Mouse (Mus musculus) heart, postnatal 25 days (tissue): ENCODE measurements around the gene Ush2a. TPM values are rescaled to one million over a fixed set of nuclear protein-coding genes. Genes with fewer than 3 reads are reported as not detected.
A peak's percentile ranks its signal among the peaks of the same experiment; 100 is the strongest.

ENCODE experiments used
- DNase-seq: peaks from one replicate; pipeline ENCODE4 v3.0.0; 2022; ENCODE audit warnings: low spot score
- intact Hi-C: fragments of 180-260 bp; cut with DNase I; formaldehyde crosslinking; loops from one replicate; pipeline ENCODE4 v1.15.1; 2025
- total RNA-seq, 2 experiments: library from RNA; stranded (reverse); gene quantifications; 2 replicates each; pipeline ENCODE4 v1.2.3; 2021

The Ush2a gene
- total RNA-seq, 2 experiments from 2014 or later, result 0.08 TPM

DNA sequence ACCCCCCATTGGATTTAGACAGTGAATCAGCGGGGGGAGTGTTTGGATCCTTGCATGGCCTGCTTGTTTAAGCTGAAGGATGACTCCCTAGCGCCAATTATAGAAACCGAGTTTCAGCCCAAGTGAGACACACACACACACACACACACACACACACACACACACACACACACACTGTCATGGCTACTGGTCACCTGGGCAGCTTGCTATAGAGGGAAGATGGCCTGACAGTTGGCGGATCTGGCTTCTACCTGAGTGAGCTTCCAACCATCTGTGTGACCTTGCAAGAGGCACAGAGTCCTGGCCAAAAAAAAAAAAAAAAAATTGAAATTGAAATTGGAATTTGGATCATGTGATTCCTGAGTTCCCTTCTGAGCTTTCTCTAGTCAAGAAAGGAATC, 690.7 kb downstream of the Ush2a start:
- intact Hi-C loops, result no loop called here
- DNase-seq, result no peak

DNA sequence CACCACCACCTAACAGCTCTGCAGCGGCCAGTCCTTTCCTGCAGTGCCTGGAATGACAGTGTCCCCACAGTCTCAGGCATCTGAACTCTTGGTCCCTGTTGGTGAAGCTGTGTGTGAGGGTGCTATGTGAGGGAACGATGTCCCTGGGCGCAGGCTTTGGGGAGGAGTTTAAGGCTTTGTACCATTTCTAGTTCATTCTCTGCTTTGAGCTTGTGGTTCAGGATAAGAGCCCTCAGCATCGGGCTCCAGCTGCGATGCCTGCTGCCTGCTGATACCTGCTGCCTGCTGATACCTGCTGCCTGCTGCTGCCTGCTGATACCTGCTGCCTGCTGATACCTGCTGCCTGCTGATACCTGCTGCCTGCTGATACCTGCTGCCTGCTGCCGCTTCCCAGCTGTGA, 711.3 kb downstream of the Ush2a start:
- no peak for DNase-seq
- intact Hi-C loops, result no loop called here

- intact Hi-C loops, result no loop called here
Measured at GRCm38 (mm10) chr1:188973926-188974325, 712.1 kb downstream of the Ush2a start.

GRCm38 (mm10) chr1:188980050-188980449, 718.2 kb downstream of the Ush2a start:
- intact Hi-C loops, result no loop called here
- DNase-seq, result no peak

More at GRCm38 (mm10) chr1:188973926-188974325, 712.1 kb downstream of the Ush2a start:
- DNase-seq, result no peak

DNA sequence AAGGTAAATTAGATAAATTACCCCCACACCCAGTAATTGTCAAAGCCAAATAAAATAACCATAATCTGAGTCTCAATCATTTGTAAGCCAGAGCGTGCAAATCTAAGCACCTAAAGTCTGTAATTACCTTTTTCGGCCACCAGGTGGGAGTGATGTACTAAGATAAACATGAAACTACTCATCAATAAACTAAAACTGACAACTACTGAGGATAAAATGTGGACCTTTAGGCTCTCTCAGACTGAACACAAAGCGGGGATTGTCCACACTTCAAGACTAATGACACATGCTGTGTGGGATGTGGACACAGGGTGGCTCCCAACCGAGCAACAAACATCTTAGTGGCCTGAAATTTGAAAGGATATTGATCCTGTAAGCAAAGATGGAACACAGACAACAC, 731.4 kb downstream of the Ush2a start:
- no peak for DNase-seq
- intact Hi-C loops, result no loop called here

- DNase-seq, result no peak
- intact Hi-C loops, result no loop called here
Measured at GRCm38 (mm10) chr1:188997921-188998320, 736.1 kb downstream of the Ush2a start.

DNA sequence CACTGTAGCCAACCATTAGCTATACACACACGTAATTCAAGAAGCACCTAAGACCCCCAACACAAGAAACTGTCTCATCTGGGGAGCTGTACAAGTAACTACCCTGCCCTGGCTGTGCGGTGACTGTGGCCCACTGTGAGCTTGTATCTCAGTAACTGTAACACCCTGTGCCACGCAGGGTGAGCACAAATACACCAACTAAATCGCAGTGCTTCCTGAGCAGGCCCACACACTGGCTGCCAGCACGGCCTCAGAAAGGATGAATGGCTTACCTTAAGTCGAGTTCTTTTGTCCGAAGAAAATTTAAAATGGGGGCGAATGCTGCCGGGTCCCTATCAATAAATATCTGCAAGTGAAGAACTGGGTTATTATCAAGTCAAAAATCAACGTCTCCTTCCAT, 738.2 kb downstream of the Ush2a start:
- DNase-seq, result no peak
- intact Hi-C loops, result no loop called here

DNA sequence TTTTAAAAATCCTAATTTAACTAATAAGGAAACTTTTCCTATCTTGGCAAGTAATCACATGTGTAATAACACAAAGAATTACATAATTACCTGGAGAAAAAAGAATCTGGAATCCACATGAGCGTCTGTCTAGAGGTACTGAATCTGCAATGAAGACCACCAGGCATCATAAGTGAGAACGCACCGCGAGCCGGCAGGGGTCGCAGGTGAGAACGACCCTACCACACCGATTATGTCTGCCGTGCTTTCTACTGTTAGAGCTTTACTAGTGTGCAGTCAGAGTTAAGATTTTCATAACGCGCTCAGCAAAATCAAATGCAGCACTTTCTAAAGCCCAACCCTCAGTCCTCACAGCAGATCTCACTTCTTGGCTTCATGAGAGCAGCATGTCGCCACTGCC, 740.0 kb downstream of the Ush2a start:
- intact Hi-C loops, result no loop called here
- DNase-seq, result no peak

DNA sequence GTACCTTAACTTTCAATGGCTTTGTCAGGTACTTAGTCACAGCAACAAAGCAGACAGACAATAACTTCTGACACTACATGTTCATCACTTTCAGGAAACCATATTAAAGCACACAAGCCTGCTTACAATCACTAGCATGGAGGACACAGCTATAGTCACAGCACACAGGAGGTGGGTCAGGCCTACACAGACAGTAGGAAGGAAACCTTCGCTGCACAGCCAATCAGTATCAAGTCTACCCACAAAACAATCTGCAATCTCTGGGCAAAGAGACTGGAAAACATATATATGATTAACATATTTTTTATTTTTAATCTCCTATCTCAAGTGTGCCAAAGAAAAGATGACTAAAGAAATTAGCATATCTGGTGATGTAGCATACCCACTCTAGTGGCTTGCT, 743.0 kb downstream of the Ush2a start:
- intact Hi-C loops, result no loop called here
- no peak for DNase-seq

DNA sequence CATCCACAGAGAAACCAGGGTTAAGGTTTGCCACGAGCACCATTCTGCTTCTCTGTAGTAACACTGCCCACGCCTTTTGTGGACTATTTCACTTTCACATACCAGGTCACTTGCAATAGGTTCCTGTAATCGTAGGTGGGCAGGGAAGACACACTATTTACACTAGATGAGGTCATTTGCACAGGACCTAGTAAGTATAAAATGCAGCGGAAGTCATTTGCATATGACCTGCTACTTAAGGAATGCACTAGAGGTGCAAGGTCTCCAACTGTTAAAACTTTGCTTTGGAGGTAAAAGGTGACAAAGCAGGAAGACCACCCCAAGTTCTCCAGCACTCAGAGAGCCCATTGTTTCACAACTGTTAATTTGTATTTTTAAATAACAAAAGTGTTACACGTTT, 744.4 kb downstream of the Ush2a start:
- no peak for DNase-seq
- intact Hi-C loops, result no loop called here

GRCm38 (mm10) chr1:189006826-189007225, 745.0 kb downstream of the Ush2a start:
- intact Hi-C loops, result no loop called here
- no peak for DNase-seq

DNA sequence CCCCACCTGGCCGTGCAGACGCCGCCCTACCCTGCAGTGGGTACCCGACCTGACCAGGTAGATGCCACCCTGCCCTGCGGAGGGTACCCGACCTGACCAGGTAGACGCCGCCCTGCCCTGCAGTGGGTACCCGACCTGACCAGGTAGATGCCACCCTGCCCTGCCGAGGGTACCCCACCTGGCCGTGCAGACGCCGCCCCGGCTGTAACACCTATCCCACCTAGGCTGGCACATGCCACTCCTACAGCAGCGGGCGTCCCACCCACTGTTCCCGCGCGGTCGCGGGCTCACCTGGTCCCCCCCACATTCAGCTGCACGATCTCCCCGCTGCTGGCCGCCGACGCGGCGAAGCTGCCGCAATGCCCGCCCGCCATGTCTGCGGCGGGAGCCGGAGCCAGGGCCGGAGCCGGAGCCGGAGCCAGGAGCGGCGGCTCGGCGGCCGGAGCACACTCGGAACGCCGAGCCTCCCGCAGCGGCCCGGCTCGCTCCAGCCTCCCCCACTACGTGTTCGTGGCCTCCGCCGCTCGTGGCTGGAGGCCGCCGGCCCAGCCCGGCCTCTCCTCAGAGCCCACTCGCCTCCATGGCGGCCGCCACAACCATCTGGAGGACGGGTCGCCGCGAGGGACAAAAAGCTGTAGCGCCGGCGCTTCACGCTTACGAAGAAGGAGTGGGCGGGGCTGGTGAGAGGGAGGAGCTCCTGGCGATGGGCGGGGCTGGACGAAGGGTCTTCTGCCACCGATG, 745.6 kb downstream of the Ush2a start, which contains the start of gene Kctd3:
Gene Kctd3, minus strand, starts transcription at position 603 of the 741 bp plus-strand sequence.
- DNase-seq, result peak; percentile 85
- intact Hi-C loops, result no loop called here

DNA sequence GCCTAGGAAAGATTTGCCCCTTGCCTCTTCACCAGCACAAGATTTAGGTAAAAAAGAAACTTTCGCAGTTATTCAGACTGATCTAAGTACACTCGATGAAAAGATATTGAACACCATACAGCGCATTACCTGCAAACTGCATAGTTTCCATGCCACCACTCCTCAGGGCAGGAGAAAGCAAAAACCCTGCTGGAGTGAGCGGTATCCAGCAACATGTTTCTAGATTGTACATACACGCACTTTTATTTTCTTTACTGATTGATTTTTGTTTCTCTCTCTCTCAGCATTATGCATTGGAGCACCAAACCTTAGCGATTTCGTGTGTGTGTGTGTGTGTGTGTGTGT, 746.1 kb downstream of the Ush2a start:
- no peak for DNase-seq
- intact Hi-C loops, result no loop called here

GRCm38 (mm10) chr1:189010671-189011070, 748.8 kb downstream of the Ush2a start:
- intact Hi-C loops, result no loop called here
- DNase-seq, result no peak

DNA sequence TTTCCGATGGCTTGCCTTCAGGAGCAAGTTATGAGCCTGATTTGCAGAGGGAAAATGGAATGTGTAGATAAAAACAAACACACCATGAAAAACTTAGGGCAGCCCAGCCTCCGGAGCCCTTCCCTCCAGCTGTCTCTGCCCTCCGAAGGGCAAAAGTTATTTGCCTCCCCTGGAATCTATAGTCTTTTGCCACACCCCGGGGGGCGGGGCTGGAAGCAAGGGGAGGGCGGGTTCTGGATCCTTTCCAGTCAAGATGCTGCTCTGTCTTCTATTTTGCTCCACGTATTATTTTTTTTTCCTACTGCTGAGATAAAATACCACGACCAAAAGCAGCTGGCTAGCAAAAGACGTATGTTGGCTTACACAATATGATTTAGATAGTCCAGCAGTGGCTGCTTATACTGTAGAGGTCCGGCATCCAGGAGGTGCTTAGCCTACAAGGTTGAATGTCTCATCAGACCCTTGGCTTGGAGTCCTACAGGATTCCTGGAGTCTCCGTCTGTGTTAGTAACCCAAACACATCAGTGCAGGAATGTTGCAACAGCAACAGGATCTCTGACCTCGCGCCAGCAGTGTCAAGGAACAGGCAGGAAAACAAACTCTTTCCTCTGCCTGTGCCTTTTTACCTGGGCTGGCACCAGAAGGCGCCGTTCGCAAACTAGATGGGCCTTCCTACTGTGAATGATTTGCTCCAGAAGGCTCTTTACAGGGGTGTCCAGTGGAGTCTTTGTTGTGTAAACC, 751.2 kb downstream of the Ush2a start:
- intact Hi-C loops, result no loop called here
- DNase-seq, result no peak

GRCm38 (mm10) chr1:189013587-189013921, 751.7 kb downstream of the Ush2a start:
- DNase-seq, result no peak
- intact Hi-C loops, result no loop called here
